Mouse (Mus musculus): ENCODE measurements around the gene 1810024B03Rik. TPM values are rescaled to one million over a fixed set of nuclear protein-coding genes. Genes with fewer than 3 reads are reported as not detected.

Gene 1810024B03Rik
- polyA plus RNA-seq (2015; fragmentation: Illumina TruSeq; extraction: RNeasy Lipid Tissue Mini Kit (QIAGEN cat#74804); ENCODE audit: insufficient read depth, low read depth, low replicate concordance), result not detected

DNA sequence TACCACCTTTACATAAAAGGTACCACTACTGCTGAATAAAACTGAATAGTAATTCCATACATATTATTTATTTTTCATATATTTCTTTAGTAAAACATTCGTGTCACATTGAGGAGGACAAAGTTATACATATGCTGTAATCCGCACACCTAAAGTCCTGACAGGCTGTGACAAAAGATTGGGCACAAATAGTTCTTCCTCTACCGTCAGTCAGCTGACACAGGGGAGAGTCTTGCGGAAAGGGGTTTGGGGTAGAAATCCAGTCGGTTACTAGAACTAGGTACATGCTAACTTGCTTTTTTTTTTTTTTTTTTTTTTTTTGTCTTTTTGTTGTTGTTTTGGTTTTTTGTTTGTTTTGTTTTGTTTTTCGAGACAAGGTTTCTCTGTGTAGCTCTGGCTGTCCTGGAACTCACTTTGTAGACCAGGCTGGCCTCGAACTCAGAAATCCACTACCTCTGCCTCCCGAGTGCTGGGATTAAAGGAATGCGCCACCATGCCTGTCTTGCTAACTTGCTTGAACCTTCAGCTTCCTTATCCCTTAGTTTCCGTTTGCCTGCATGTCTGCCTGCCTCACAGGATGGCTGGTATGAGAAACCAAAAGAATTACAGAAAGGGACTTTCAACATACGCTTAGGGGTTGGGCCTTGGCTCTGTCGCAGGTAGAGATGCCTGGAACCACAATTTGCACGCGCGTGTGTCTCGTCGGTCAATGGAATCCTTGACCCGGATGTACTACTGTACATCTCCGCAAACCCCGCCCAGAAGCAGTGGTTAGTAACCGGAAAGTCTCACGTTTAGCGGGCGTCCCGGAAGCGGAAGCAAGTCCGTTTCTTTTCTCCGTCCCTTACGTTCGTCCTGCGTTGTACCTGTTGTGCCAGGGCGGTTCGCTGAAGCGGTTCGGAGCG, at the start of gene 1810024B03Rik, which contains the start of gene Snrnp200:
1810024B03Rik (minus strand) TSS at position 734 of the 905 bp plus-strand sequence.
Snrnp200 (plus strand) TSS at position 840 of the 905 bp plus-strand sequence.

DNA sequence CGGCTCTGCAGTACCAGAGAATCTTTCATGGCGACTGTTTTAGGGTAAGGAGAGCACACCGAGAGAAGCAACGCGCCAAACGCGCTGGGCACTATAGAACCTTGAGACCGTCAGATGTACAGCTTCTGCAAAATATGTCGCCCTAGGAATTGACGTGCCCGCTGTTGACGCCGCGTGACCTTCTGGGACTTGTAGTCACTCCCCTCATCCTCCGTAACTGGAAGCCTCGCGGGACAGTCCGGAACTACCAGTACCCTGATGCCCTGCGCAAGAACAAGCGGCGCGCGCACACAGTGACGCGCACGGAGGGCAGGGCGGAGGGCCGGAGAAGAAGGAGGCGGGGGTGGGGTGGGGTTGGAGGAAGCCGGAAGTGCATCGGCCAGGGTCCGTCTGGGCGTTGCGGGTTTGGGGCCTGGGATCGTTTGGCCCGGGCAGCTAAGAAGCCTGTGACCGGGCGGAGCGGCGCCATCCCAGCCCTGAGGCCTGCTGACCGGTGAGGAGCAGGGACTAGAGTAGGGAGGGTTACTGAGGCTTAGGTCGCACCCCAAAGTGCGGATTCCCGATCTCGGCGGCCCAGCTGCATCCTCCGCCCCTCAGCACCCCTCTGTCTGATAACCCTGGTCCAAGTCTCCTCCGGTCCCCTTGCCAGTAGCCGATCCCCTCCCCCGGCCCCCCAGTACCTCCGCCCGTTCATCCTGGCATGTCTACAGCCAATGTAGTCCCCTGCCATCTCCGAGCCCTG, 39.7 kb upstream of the 1810024B03Rik start, which contains the start of the genes Ciao1 and Tmem127:
Ciao1 (minus strand) TSS at position 225 of the 742 bp plus-strand sequence.
Tmem127 (plus strand) TSS at position 317 of the 742 bp plus-strand sequence.

GRCm38 (mm10) chr2:127143158-127144063, 64.7 kb downstream of the 1810024B03Rik start, which contains the start of gene Itpripl1:
Gene Itpripl1 (minus strand): TSS chr2:127143442.

Other genes with a start within 250 kb of the 1810024B03Rik start
- gene Ap4e1, start 199.6 kb downstream of the 1810024B03Rik start, polyA plus RNA-seq (2015; fragmentation: Illumina TruSeq; extraction: RNeasy Lipid Tissue Mini Kit (QIAGEN cat#74804); ENCODE audit: insufficient read depth, low read depth, low replicate concordance), result 4.8 TPM
- 5.0 TPM for gene Blvra, start 137.6 kb downstream of the 1810024B03Rik start, polyA plus RNA-seq (2015; fragmentation: Illumina TruSeq; extraction: RNeasy Lipid Tissue Mini Kit (QIAGEN cat#74804); ENCODE audit: insufficient read depth, low read depth, low replicate concordance)
- gene Ncaph, start 74.3 kb downstream of the 1810024B03Rik start, polyA plus RNA-seq (2015; fragmentation: Illumina TruSeq; extraction: RNeasy Lipid Tissue Mini Kit (QIAGEN cat#74804); ENCODE audit: insufficient read depth, low read depth, low replicate concordance), result not detected
- gene Itpripl1, start 64.8 kb downstream of the 1810024B03Rik start, polyA plus RNA-seq (2015; fragmentation: Illumina TruSeq; extraction: RNeasy Lipid Tissue Mini Kit (QIAGEN cat#74804); ENCODE audit: insufficient read depth, low read depth, low replicate concordance), result 2.0 TPM
- gene Snrnp200, start 106 bp upstream of the 1810024B03Rik start, polyA plus RNA-seq (2015; fragmentation: Illumina TruSeq; extraction: RNeasy Lipid Tissue Mini Kit (QIAGEN cat#74804); ENCODE audit: insufficient read depth, low read depth, low replicate concordance), result 13.8 TPM
- gene Ciao1, start 39.5 kb upstream of the 1810024B03Rik start, polyA plus RNA-seq (2015; fragmentation: Illumina TruSeq; extraction: RNeasy Lipid Tissue Mini Kit (QIAGEN cat#74804); ENCODE audit: insufficient read depth, low read depth, low replicate concordance), result 8.8 TPM
- gene Tmem127, start 39.6 kb upstream of the 1810024B03Rik start, polyA plus RNA-seq (2015; fragmentation: Illumina TruSeq; extraction: RNeasy Lipid Tissue Mini Kit (QIAGEN cat#74804); ENCODE audit: insufficient read depth, low read depth, low replicate concordance), result 9.6 TPM
- 16.2 TPM for gene Stard7, start 61.9 kb upstream of the 1810024B03Rik start, polyA plus RNA-seq (2015; fragmentation: Illumina TruSeq; extraction: RNeasy Lipid Tissue Mini Kit (QIAGEN cat#74804); ENCODE audit: insufficient read depth, low read depth, low replicate concordance)
- gene Dusp2, start 127.9 kb upstream of the 1810024B03Rik start, polyA plus RNA-seq (2015; fragmentation: Illumina TruSeq; extraction: RNeasy Lipid Tissue Mini Kit (QIAGEN cat#74804); ENCODE audit: insufficient read depth, low read depth, low replicate concordance), result not detected
- not detected for gene Astl, start 130.4 kb upstream of the 1810024B03Rik start, polyA plus RNA-seq (2015; fragmentation: Illumina TruSeq; extraction: RNeasy Lipid Tissue Mini Kit (QIAGEN cat#74804); ENCODE audit: insufficient read depth, low read depth, low replicate concordance)
- 0.20 TPM for gene Adra2b, start 154.9 kb upstream of the 1810024B03Rik start, polyA plus RNA-seq (2015; fragmentation: Illumina TruSeq; extraction: RNeasy Lipid Tissue Mini Kit (QIAGEN cat#74804); ENCODE audit: insufficient read depth, low read depth, low replicate concordance)
- not detected for gene Gpat2, start 216.9 kb upstream of the 1810024B03Rik start, polyA plus RNA-seq (2015; fragmentation: Illumina TruSeq; extraction: RNeasy Lipid Tissue Mini Kit (QIAGEN cat#74804); ENCODE audit: insufficient read depth, low read depth, low replicate concordance)
- gene Fahd2a, start 236.3 kb upstream of the 1810024B03Rik start, polyA plus RNA-seq (2015; fragmentation: Illumina TruSeq; extraction: RNeasy Lipid Tissue Mini Kit (QIAGEN cat#74804); ENCODE audit: insufficient read depth, low read depth, low replicate concordance), result 8.6 TPM

Measured in pancreas, adult 10 weeks (tissue).